Mouse (Mus musculus) lung, adult 2 months (tissue): ENCODE measurements around the gene Olfr1028.

Source experiments
- CTCF ChIP-seq: fragments of 200-500 bp; IDR thresholded peaks from 2 replicates; pipeline ENCODE4 v1.5.1; 2011; ENCODE audit warnings: mild to moderate bottlenecking, low read length, control low read depth; ENCODE audit not compliant: insufficient read depth
- POLR2A ChIP-seq: fragments of 200-500 bp; IDR thresholded peaks from 2 replicates; pipeline ENCODE4 v1.6.1; 2011; ENCODE audit warnings: low read depth, mild to moderate bottlenecking, control low read depth, low read length, borderline replicate concordance; ENCODE audit errors: extremely low read depth

GRCm38 (mm10) chr2:85990004-85990403 lies 39.8 kb downstream of the Olfr1028 start, which contains the start of gene Olfr1031:
- TF ChIP-seq POLR2A = no peak
- no peak for TF ChIP-seq CTCF
